Mouse (Mus musculus) liver, embryonic 13.5 days (tissue): Measurements from ENCODE around the gene Rab3c. TPM values are rescaled to one million over a fixed set of nuclear protein-coding genes. Genes with fewer than 3 reads are reported as not detected.

Source experiments
- ATAC-seq: fragments of 200-750 bp; cut with Nextera tagmentation; 2 replicates; pipeline ENCODE4 v1.8.0; 2017; ENCODE audit warnings: low read depth, mild to moderate bottlenecking, moderate number of reproducible peaks, moderate library complexity
- DNase-seq: peaks from one replicate; pipeline ENCODE4 v3.0.0; 2022
- H3K27ac ChIP-seq: fragments of 300-500 bp; sonication (generic); 2 replicates; pipeline ENCODE4 v1.5.1; 2015; ENCODE audit warnings: moderate library complexity, mild to moderate bottlenecking, inconsistent platforms
- H3K27me3 ChIP-seq: fragments of 300-500 bp; sonication (generic); 2 replicates; pipeline ENCODE4 v1.6.1; 2015; ENCODE audit warnings: mild to moderate bottlenecking, inconsistent platforms
- H3K36me3 ChIP-seq: fragments of 300-500 bp; sonication (generic); 2 replicates; pipeline ENCODE4 v1.6.1; 2015; ENCODE audit warnings: mild to moderate bottlenecking, inconsistent platforms
- H3K4me1 ChIP-seq: fragments of 300-500 bp; sonication (generic); replicated peaks from 2 replicates; pipeline ENCODE4 v1.6.1; 2015; ENCODE audit warnings: inconsistent platforms
- H3K4me2 ChIP-seq: fragments of 300-500 bp; sonication (generic); 2 replicates; pipeline ENCODE4 v1.6.1; 2015; ENCODE audit warnings: inconsistent platforms, mild to moderate bottlenecking, moderate library complexity
- H3K4me3 ChIP-seq: fragments of 300-500 bp; sonication (generic); replicated peaks from 2 replicates; pipeline ENCODE4 v1.5.1; 2015; ENCODE audit warnings: mild to moderate bottlenecking, inconsistent platforms
- H3K9ac ChIP-seq: fragments of 300-500 bp; sonication (generic); 2 replicates; pipeline ENCODE4 v1.6.1; 2015; ENCODE audit warnings: mild to moderate bottlenecking, inconsistent platforms
- H3K9me3 ChIP-seq: fragments of 300-500 bp; sonication (generic); replicated peaks from 2 replicates; pipeline ENCODE4 v1.6.1; 2016; ENCODE audit warnings: inconsistent platforms
- WGBS: fragments of 180-500 bp; shearing (Covaris S2); methylation state at CpG from one replicate; pipeline ENCODE4 v1.1.7; 2015; ENCODE audit not compliant: insufficient replicate concordance; 5-methylcytosine and 5-hydroxymethylcytosine counted together
- polyA plus RNA-seq: library from polyadenylated mRNA; unstranded; fragments of >200 nt; fragmentation: Nextera tagmentation; extraction: Ambion mirVana; gene quantifications from 2 replicates; pipeline ENCODE4 v1.2.1, GENCODE M21; 2015

Gene Rab3c
- polyA plus RNA-seq, 1 experiment from 2014 or later: 0.31 TPM

DNA sequence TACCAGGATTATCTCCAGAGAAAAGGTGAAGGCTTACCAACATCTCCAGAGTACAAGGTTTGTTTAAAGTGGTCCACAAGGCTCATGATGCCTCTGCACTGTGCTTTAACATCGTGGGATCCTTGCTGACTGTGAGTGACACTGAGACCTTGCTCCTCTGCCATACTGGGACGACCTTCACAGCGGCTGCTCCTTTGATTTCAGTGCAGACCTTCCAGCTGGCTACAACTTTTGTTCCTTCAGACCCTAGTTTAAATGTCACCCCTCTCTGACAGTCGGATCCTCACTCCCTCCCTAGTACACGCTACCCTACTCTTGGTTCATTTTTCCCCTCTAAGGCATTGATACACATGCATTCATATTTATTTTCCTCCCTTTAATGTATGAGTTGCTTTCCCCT, 142.2 kb downstream of the Rab3c start:
- no peak for DNase-seq
- H3K4me2 ChIP-seq: no peak overlapping the region
- 60% methylated on average over 5 of the region's 5 CpGs for WGBS

DNA sequence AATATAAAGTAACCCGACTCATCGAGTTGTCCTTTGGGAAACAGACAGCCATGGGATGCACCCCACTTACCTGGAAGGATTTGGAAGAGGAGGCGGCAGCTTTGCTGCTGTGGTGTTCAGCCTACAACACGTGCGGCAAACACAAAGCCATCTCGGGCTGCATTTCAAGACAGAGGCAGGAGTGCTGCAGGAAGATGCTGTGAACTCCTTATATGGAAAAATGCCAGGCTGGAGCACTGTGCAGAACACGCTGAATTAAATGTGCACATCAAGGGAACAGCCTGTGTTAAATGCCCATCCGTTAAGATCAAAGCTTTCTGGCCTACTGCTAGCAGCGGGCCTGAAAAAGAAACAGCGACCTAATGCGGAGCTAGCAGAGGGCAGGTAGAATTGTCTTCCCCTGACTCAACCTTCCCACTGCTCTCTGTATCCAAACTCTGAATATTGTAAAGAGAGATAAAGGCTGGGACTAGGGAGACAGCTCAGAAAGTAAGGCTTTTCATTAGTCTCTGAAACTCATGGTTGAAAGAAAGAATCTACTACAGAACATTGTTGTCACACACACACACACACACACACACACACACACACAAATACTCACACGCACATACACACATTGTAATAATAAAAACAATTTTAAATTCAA, 153.1 kb downstream of the Rab3c start:
- H3K27me3 ChIP-seq: no peaks in the 10 kb centered on the region
- no peak overlapping the region for H3K4me2 ChIP-seq
- H3K27ac ChIP-seq: no peak overlapping the region
- no peaks in the 10 kb centered on the region for H3K36me3 ChIP-seq
- no peaks in the 10 kb centered on the region for H3K9me3 ChIP-seq
- WGBS: 68% methylated on average over 12 of the region's 12 CpGs
- no peaks in the 10 kb centered on the region for H3K4me1 ChIP-seq
- ATAC-seq (no peak), DNase-seq (no peak)
- no peak overlapping the region for H3K4me3 ChIP-seq
- H3K9ac ChIP-seq: no peak overlapping the region

More for the DNA sequence above, 142.2 kb downstream of the Rab3c start:
- no peak for ATAC-seq
- H3K9ac ChIP-seq: no peak overlapping the region
- H3K4me3 ChIP-seq: no peak overlapping the region
- no peak overlapping the region for H3K27ac ChIP-seq
- no peaks in the 10 kb centered on the region for H3K4me1 ChIP-seq
- no peaks in the 10 kb centered on the region for H3K9me3 ChIP-seq
- no peaks in the 10 kb centered on the region for H3K36me3 ChIP-seq
- no peaks in the 10 kb centered on the region for H3K27me3 ChIP-seq

DNA sequence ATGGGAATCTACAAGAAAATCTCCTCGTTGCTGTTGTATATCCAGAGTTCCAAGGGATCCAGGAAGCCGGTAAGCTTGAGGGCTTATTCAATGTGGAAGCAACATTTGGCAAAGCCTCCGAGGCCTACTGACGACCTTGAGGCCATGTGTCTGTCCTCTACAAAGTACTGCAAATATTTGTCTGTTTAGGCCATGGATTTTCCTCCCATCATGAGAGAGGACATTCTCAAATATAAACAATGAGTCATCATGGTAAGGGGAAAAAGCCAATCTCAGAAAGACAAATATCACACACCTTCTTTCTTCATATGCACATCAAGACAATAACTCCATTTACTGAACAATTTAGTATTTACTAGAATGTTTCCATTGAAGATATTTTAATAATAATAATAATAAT, 158.0 kb downstream of the Rab3c start:
- H3K27me3 ChIP-seq: no peaks in the 10 kb centered on the region
- WGBS: 62% methylated on average over 4 of the region's 4 CpGs
- H3K9ac ChIP-seq: no peak overlapping the region
- H3K4me3 ChIP-seq: no peak overlapping the region
- no peaks in the 10 kb centered on the region for H3K9me3 ChIP-seq
- H3K4me2 ChIP-seq: no peak overlapping the region
- no peak for DNase-seq
- no peaks in the 10 kb centered on the region for H3K36me3 ChIP-seq
- H3K27ac ChIP-seq: no peak overlapping the region
- no peaks in the 10 kb centered on the region for H3K4me1 ChIP-seq
- no peak for ATAC-seq

DNA sequence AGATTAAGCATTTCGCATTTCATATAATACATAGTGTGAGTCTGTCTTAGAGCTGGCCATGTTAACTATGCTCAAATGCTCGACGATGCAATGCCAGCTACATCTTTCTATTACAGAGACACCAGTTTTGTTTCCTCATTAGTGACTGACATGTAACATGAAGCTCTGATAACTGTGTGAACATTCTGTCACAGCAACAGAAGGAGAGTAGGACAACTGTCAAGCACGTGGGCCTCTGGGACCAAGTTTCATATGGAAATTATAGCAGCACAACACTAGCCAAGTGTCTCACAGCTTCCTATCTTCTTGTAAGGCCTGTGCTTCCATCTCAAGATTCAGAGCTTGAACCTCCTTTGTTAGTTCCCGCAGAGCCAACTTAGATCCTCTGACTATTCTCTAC, 163.9 kb downstream of the Rab3c start:
- DNase-seq: no peak
- Histone ChIP-seq H3K4me2 (no peak overlapping the region), H3K4me3 (no peak overlapping the region), H3K36me3 (no peaks in the 10 kb centered on the region), H3K4me1 (no peaks in the 10 kb centered on the region), H3K27me3 (no peaks in the 10 kb centered on the region), H3K27ac (no peak overlapping the region), H3K9ac (no peak overlapping the region), H3K9me3 (no peaks in the 10 kb centered on the region)
- no peak for ATAC-seq
- 55% methylated on average over 5 of the region's 5 CpGs for WGBS

DNA sequence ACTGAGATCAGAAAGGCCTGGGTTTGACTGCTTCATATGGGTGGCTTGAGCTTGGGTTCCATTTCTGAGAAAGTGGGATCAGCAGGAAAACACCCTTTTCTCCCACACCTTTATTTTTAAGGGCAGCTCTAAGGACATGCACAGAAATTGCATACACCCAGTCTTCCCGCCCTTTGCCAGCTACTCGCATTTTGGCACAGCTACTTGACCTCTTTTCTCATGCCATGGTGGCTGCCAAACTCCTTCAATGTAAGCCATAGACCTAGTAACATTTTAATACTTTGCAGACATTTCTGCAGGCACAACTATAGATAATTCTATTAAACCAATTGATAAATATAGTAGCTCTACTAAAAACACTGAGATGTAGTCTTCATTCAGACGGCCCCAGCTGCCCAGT, 164.5 kb downstream of the Rab3c start:
- 67% methylated on average over 3 of the region's 3 CpGs for WGBS
- Histone ChIP-seq H3K9ac (no peak overlapping the region), H3K4me1 (no peaks in the 10 kb centered on the region), H3K9me3 (no peaks in the 10 kb centered on the region), H3K36me3 (no peaks in the 10 kb centered on the region), H3K4me3 (no peak overlapping the region), H3K27ac (no peak overlapping the region), H3K4me2 (no peak overlapping the region), H3K27me3 (no peaks in the 10 kb centered on the region)
- DNase-seq (no peak), ATAC-seq (no peak)

DNA sequence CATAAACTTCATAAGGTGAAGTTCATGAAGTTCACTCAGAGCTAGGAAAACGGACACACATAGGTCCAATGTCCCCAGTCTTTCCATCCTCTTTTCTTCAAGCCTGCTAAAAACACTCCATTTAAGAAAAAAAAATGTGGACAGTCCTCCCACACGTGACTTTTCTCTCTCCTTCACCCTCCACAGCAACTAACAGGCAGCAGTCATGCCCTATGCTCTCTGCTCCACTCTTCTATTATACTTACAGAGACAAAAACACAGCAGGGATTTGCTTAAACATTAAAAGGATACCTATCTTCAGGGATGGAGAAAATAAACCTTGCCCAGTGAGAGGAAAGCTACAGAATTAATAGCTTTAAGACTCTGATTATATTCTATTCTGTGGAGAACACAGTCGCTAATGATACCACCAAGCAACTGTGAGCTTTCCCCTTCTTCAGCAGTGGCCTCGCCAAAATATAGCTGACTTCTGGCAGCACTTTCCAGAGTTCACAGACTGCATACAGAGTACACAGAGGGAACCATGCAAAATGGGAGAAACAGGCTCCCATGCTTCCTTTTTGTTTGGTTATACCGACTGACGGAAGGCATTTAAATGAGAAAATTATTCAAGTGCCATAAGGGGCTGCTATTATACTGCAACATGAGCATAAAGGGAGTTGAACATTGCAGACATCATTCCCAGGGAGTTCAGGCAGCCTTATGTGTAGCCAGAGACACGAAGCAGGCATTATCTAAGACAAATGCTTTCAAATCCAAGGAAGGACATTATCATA, 165.7 kb downstream of the Rab3c start:
- H3K9me3 ChIP-seq: no peaks in the 10 kb centered on the region
- DNase-seq: no peak
- H3K4me1 ChIP-seq: no peaks in the 10 kb centered on the region
- no peak overlapping the region for H3K27ac ChIP-seq
- no peak overlapping the region for H3K9ac ChIP-seq
- no peak overlapping the region for H3K4me3 ChIP-seq
- no peak overlapping the region for H3K4me2 ChIP-seq
- 53% methylated on average over 7 of the region's 7 CpGs for WGBS
- no peak for ATAC-seq
- no peaks in the 10 kb centered on the region for H3K27me3 ChIP-seq
- H3K36me3 ChIP-seq: no peaks in the 10 kb centered on the region

DNA sequence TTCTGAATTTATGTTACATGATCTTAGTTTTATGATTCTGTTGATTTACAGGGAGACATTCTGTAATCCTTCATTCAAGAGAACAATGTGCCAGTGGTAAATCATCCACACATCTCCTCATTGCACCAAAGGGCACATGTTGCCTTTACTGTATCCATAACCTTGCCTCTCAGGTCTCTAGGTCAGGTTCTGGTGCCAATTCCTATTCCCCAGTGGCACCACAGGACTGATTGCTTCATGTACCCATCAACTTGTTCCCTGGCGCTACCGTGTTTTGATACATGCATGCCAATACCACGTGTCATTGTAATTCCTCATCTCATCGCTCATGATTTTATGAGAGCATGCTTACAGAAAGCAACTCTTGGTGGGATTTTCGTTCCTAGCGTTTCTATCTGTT, 167.1 kb downstream of the Rab3c start:
- H3K27ac ChIP-seq: no peak overlapping the region
- ATAC-seq (no peak), DNase-seq (no peak)
- H3K9ac ChIP-seq: no peak overlapping the region
- H3K9me3 ChIP-seq: no peaks in the 10 kb centered on the region
- H3K36me3 ChIP-seq: no peaks in the 10 kb centered on the region
- H3K4me2 ChIP-seq: no peak overlapping the region
- no peaks in the 10 kb centered on the region for H3K27me3 ChIP-seq
- no peak overlapping the region for H3K4me3 ChIP-seq
- 76% methylated on average over 6 of the region's 6 CpGs for WGBS
- no peaks in the 10 kb centered on the region for H3K4me1 ChIP-seq

DNA sequence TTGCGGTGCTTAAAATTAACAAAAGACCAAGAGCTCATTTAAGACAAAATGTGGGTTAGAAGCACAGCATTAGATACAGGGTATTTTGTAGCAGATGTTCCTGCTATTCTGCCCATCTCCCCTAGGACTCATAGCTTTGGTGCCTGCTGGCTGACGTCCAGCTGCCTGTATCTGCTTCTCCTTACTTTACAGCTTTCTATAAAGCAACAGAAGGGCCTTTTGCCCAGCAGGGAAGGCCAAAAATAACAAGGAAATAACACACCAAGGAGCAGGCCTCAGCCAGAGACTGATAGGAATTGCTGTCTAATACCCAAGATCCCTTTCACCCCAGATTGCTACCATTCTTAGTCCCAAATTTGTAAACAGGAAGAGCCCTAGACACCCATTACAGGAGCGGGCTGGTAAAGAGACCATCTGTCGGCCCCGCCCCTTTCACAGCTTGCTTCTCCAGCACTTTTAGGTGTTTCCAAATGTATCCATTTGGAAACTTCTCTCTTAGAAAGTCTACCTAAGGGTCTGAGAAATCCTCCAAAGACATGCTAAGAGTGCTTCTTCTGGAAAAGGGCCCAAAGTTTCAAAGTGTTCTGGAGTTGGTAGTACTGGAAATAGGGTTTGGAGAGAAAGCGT, 183.3 kb downstream of the Rab3c start:
- Histone ChIP-seq H3K9ac (no peak overlapping the region), H3K36me3 (no peaks in the 10 kb centered on the region), H3K4me3 (no peak overlapping the region), H3K27me3 (no peaks in the 10 kb centered on the region), H3K4me2 (no peak overlapping the region), H3K4me1 (no peaks in the 10 kb centered on the region), H3K27ac (no peak overlapping the region), H3K9me3 (no peaks in the 10 kb centered on the region)
- DNase-seq (no peak), ATAC-seq (no peak)
- WGBS: 75% methylated on average over 6 of the region's 6 CpGs

DNA sequence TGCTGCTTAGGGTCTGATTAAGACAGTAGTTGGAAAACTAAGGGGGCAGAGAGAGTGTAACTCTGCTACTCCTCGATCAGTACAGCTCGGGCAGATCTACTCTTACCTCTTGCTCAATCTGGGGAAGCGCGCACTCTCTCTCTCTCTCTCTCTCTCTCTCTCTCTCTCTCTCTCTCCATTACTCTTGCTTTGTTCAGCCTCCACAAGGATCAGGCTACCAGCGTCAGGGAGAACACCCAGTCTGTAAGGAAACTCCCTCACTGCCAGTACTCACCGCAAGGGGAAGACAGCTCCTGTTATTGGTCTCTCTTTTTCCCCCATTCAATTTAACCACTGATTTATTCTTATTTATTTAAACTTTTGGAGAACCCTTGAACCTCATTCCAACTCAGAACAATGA, 185.8 kb downstream of the Rab3c start:
- ATAC-seq (no peak), DNase-seq (no peak)
- H3K27ac ChIP-seq: no peak overlapping the region
- H3K9me3 ChIP-seq: no peaks in the 10 kb centered on the region
- H3K4me3 ChIP-seq: no peak overlapping the region
- H3K27me3 ChIP-seq: no peaks in the 10 kb centered on the region
- WGBS: 71% methylated on average over 6 of the region's 6 CpGs
- no peak overlapping the region for H3K4me2 ChIP-seq
- no peaks in the 10 kb centered on the region for H3K36me3 ChIP-seq
- H3K4me1 ChIP-seq: no peaks in the 10 kb centered on the region
- no peak overlapping the region for H3K9ac ChIP-seq

DNA sequence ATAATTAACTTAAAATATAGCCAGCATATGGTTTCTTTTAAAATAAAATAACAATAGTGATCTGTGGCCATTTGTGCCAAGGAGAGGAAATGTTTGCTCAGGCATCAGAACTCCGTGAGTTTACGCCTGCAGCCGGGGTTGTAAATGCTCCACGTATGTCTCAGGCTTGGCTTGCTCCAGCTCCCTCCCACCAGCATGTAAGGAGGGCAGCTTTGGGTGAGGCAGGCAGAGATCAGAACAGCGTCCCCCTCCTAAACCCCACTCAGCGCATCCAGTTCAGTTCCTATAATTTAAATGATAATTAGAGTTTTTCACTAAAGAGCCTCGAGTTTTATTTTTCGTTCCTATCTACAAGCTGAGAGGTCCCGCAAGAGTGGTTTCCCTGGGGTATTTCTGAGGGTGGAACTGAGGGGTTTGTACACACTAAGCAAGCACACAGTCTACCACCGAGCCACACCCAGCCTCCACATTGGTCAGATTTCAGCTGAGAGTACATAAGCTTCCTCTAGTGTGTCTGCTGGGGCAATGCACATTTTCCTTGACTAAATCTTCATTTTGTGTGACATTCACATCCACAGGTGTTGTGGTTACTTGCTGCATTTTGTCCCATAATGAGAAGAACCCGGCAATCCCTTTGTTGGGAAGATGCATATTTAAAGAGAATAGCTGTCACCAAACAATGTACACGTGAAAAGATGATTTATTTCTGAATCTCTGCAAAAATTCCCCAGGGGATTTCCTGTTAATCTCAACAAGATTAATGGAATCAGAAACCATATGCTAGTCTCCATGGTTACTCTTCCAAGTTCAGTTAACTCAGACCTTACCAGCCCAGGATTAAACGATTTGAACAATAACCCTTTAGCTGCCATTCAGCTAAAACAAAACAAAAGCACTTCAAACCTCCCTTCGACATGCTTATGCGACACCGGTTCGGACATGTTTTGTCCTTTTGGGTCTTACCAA, 186.8 kb downstream of the Rab3c start:
- no peak for DNase-seq
- no peak for ATAC-seq
- no peaks in the 10 kb centered on the region for H3K27me3 ChIP-seq
- no peaks in the 10 kb centered on the region for H3K9me3 ChIP-seq
- no peak overlapping the region for H3K4me2 ChIP-seq
- H3K27ac ChIP-seq: no peak overlapping the region
- H3K9ac ChIP-seq: no peak overlapping the region
- H3K4me1 ChIP-seq: no peaks in the 10 kb centered on the region
- no peak overlapping the region for H3K4me3 ChIP-seq
- 67% methylated on average over 17 of the region's 17 CpGs for WGBS
- no peaks in the 10 kb centered on the region for H3K36me3 ChIP-seq

DNA sequence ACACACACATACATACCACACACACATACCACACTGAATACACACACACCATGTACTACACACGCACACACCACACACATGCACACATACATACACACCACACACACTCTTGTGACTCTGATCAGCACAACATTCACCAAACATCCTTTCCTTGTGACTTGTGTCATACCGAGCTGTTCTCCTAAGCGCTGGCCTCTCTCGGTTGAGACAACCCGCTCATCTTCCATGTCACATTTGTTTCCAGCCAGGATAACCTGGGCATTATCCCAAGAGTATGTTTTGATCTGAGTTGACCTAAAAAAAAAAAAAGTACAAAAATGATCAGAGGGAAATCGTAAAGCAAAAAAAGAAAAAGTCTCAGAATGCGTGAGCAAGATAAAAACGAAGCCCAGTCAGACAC, 196.8 kb downstream of the Rab3c start:
- ATAC-seq (no peak), DNase-seq (no peak)
- WGBS: 76% methylated on average over 8 of the region's 8 CpGs
- Histone ChIP-seq H3K4me1 (no peaks in the 10 kb centered on the region), H3K27ac (no peak overlapping the region), H3K4me3 (no peak overlapping the region), H3K9ac (no peak overlapping the region), H3K4me2 (no peak overlapping the region), H3K9me3 (no peaks in the 10 kb centered on the region), H3K27me3 (no peaks in the 10 kb centered on the region), H3K36me3 (no peaks in the 10 kb centered on the region)
